Mouse (Mus musculus): Measurements from ENCODE around the gene Gpcpd1. TPM values are rescaled to one million over a fixed set of nuclear protein-coding genes. Genes with fewer than 3 reads are reported as not detected.

Gpcpd1 gene
- total and polyA plus RNA-seq, 2 experiments from 2014 or later: 37.5 to 67.9 TPM

DNA sequence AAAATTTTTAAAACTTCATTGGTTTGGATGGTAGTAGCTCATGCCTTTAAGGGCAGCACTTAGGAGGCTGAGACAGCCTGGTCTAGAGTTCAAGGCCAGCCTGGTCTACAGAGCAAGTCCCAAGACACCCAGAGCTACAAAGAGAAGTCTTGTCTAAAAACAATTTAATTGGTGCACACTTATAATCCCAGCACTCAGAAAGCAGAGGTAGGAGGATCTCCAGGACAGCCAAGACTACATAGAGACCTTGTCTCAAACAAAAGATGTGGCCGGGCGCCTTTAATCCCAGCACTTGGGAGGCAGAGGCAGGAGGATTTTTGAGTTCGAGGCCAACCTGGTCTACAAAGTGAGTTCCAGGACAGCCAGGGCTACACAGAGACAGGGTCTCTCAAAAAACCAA lies 14.9 kb downstream of the Gpcpd1 start:
- no peak overlapping the region for H3K4me3 ChIP-seq (ENCODE audit: low read depth, low read length)
- WGBS: 99% methylated on average over 3 of the region's 3 CpGs
- H3K27me3 ChIP-seq (ENCODE audit: control insufficient read depth, insufficient read depth, low read length): no peaks in the 10 kb centered on the region
- H3K9ac ChIP-seq (replicated peaks; ENCODE audit: low read depth, low read length): no peak overlapping the region
- H3K9me3 ChIP-seq (replicated peaks; ENCODE audit: control insufficient read depth, low read length): no peaks in the 10 kb centered on the region
- H3K27ac ChIP-seq (ENCODE audit: low read depth): no peak overlapping the region
- H3K4me2 ChIP-seq (ENCODE audit: low read depth, low read length): no peak overlapping the region
- peaks cover 28% of the 10 kb centered on the region for H3K36me3 ChIP-seq (replicated peaks; ENCODE audit: control insufficient read depth, insufficient read depth, low read length)
- ATAC-seq (ENCODE audit: insufficient read depth, low read depth) (no peak), DNase-seq (ENCODE audit: low spot score) (no peak)
- peaks cover 21% of the 10 kb centered on the region for H3K4me1 ChIP-seq (ENCODE audit: control insufficient read depth, insufficient read depth)
- TF ChIP-seq EP300 (IDR thresholded peaks at IDR 0.05; ENCODE audit: low read depth): no peak
- no peak for TF ChIP-seq CTCF (IDR thresholded peaks at IDR 0.05; ENCODE audit: low read depth)

DNA sequence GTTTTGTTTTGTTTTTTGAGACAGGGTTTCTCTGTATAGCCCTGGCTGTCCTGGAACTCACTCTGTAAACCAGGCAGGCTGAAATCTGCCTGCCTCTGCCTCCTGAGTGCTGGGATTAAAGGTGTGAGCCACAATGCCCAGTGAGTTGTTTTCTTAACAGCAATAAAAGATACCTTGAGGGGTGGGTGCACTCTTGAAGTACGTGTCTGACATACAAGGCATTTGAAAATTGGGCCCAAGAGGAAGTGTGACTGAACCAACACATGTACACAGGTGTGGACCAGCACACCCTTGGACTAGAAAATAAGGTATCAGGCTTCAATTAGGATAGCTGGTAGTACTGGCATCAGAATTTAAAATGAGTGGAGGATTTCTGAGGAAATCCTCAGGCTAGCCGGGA lies 16.2 kb downstream of the Gpcpd1 start:
- Histone ChIP-seq H3K36me3 (replicated peaks; ENCODE audit: control insufficient read depth, insufficient read depth, low read length) (peaks cover 40% of the 10 kb centered on the region), H3K27ac (ENCODE audit: low read depth) (no peak overlapping the region), H3K4me1 (ENCODE audit: control insufficient read depth, insufficient read depth) (peaks cover 15% of the 10 kb centered on the region), H3K9ac (replicated peaks; ENCODE audit: low read depth, low read length) (no peak overlapping the region), H3K4me2 (ENCODE audit: low read depth, low read length) (no peak overlapping the region), H3K27me3 (ENCODE audit: control insufficient read depth, insufficient read depth, low read length) (no peaks in the 10 kb centered on the region), H3K4me3 (ENCODE audit: low read depth, low read length) (no peak overlapping the region), H3K9me3 (replicated peaks; ENCODE audit: control insufficient read depth, low read length) (no peaks in the 10 kb centered on the region)
- ATAC-seq (ENCODE audit: insufficient read depth, low read depth) (no peak), DNase-seq (ENCODE audit: low spot score) (no peak)
- no peak for TF ChIP-seq EP300 (IDR thresholded peaks at IDR 0.05; ENCODE audit: low read depth)
- TF ChIP-seq CTCF (IDR thresholded peaks at IDR 0.05; ENCODE audit: low read depth): no peak
- WGBS: 92% methylated on average over 2 of the region's 2 CpGs

DNA sequence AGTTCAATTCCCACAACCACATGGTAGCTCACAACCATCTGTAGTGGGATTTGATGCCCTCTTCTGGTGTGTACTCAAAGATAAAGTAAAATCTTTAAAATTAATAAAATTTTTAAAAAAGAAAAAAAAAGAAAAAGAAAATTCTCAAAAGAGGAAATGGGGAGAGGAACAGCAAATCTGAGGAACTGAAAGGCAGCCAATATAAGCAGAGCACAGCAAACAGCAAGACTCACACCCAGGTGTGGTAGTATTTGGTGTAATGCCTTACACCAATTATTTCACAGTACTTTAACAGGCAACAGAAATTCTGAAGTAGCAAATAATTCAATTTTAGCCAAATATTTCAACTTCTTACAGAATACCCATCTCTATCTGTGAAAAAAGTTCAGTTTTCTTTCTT lies 16.7 kb downstream of the Gpcpd1 start:
- TF ChIP-seq EP300 (IDR thresholded peaks at IDR 0.05; ENCODE audit: low read depth) (no peak), CTCF (IDR thresholded peaks at IDR 0.05; ENCODE audit: low read depth) (no peak)
- H3K36me3 ChIP-seq (replicated peaks; ENCODE audit: control insufficient read depth, insufficient read depth, low read length): peaks cover 42% of the 10 kb centered on the region

DNA sequence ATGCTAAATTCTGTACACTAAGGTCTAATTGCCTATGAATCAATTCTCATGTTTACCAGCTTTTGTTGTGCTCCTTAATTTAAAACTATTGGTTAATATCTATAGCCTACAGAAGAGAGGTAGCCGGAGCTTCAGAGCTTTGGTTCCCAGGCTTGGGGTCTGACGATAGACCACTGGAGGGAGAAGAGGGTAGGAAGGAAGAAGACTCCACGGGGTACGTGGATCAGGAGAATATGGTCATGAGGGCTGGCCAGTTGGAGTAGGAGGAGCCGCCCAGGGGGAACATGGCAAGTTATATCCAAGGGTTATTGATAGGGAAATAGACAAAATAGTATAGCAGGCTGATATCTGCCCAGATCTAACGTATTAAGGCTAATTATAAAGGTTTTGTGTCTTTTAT lies 17.8 kb downstream of the Gpcpd1 start:
- no peak for ATAC-seq (ENCODE audit: insufficient read depth, low read depth)
- H3K27me3 ChIP-seq (ENCODE audit: control insufficient read depth, insufficient read depth, low read length): no peaks in the 10 kb centered on the region
- H3K9ac ChIP-seq (replicated peaks; ENCODE audit: low read depth, low read length): no peak overlapping the region
- no peak overlapping the region for H3K27ac ChIP-seq (ENCODE audit: low read depth)
- 93% methylated on average over 6 of the region's 6 CpGs for WGBS
- H3K36me3 ChIP-seq (replicated peaks; ENCODE audit: control insufficient read depth, insufficient read depth, low read length): peaks cover 52% of the 10 kb centered on the region
- no peaks in the 10 kb centered on the region for H3K4me1 ChIP-seq (ENCODE audit: control insufficient read depth, insufficient read depth)
- H3K4me3 ChIP-seq (ENCODE audit: low read depth, low read length): no peak overlapping the region
- no peak overlapping the region for H3K4me2 ChIP-seq (ENCODE audit: low read depth, low read length)
- DNase-seq (ENCODE audit: low spot score): no peak
- no peaks in the 10 kb centered on the region for H3K9me3 ChIP-seq (replicated peaks; ENCODE audit: control insufficient read depth, low read length)
- no peak for TF ChIP-seq CTCF (IDR thresholded peaks at IDR 0.05; ENCODE audit: low read depth)
- TF ChIP-seq EP300 (IDR thresholded peaks at IDR 0.05; ENCODE audit: low read depth): no peak

More for the DNA sequence above, 16.7 kb downstream of the Gpcpd1 start:
- no peak overlapping the region for H3K4me2 ChIP-seq (ENCODE audit: low read depth, low read length)
- no peak overlapping the region for H3K4me3 ChIP-seq (ENCODE audit: low read depth, low read length)
- H3K27ac ChIP-seq (ENCODE audit: low read depth): no peak overlapping the region
- ATAC-seq (ENCODE audit: insufficient read depth, low read depth) (no peak), DNase-seq (ENCODE audit: low spot score) (no peak)
- no peaks in the 10 kb centered on the region for H3K27me3 ChIP-seq (ENCODE audit: control insufficient read depth, insufficient read depth, low read length)
- no peak overlapping the region for H3K9ac ChIP-seq (replicated peaks; ENCODE audit: low read depth, low read length)
- peaks cover 11% of the 10 kb centered on the region for H3K4me1 ChIP-seq (ENCODE audit: control insufficient read depth, insufficient read depth)
- H3K9me3 ChIP-seq (replicated peaks; ENCODE audit: control insufficient read depth, low read length): no peaks in the 10 kb centered on the region

DNA sequence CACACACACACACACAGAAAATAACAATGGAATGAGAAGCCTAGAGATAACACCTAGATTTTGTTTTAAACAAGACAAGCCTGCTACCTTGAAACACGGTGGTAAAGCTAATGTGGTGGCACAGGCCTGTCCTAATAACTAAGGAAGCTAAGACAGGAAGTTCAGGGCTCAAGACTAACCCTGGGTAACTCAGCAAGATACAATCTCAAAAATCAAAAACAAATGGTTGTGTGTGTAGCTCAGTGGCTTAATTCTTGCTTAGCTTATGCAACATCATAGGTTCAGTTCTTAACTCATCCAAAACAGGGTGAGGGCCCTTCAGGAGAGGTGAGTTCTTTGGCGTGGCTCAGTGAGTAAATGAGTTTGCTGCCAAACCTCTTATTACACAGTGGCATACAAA lies 20.1 kb downstream of the Gpcpd1 start:
- Histone ChIP-seq H3K9me3 (replicated peaks; ENCODE audit: control insufficient read depth, low read length) (no peaks in the 10 kb centered on the region), H3K27ac (ENCODE audit: low read depth) (no peak overlapping the region), H3K27me3 (ENCODE audit: control insufficient read depth, insufficient read depth, low read length) (no peaks in the 10 kb centered on the region), H3K9ac (replicated peaks; ENCODE audit: low read depth, low read length) (no peak overlapping the region), H3K36me3 (replicated peaks; ENCODE audit: control insufficient read depth, insufficient read depth, low read length) (peaks cover 71% of the 10 kb centered on the region), H3K4me2 (ENCODE audit: low read depth, low read length) (no peak overlapping the region), H3K4me3 (ENCODE audit: low read depth, low read length) (no peak overlapping the region), H3K4me1 (ENCODE audit: control insufficient read depth, insufficient read depth) (no peaks in the 10 kb centered on the region)
- ATAC-seq (ENCODE audit: insufficient read depth, low read depth) (no peak), DNase-seq (ENCODE audit: low spot score) (no peak)
- TF ChIP-seq EP300 (IDR thresholded peaks at IDR 0.05; ENCODE audit: low read depth) (no peak), CTCF (IDR thresholded peaks at IDR 0.05; ENCODE audit: low read depth) (no peak)
- 79% methylated on average over 2 of the region's 2 CpGs for WGBS

DNA sequence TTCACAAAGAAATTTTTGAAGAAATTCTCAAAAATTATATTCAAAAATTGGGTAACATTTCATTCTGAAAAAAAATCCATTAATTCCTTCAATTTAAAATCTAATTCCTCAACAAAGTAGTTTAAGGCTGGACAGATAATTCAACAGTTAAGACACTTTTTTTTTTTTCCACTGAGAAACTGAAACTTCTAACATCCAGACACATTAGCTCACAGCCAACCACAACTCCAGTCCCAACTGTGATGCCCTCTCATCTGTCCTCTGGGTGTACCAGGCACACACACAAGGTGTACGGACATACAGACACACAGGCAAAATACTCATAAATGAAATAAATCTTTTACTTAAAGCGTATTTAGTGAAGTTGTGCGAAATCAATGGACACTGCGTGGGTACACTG lies 25.7 kb downstream of the Gpcpd1 start:
- peaks cover 45% of the 10 kb centered on the region for H3K36me3 ChIP-seq (replicated peaks; ENCODE audit: control insufficient read depth, insufficient read depth, low read length)
- H3K4me3 ChIP-seq (ENCODE audit: low read depth, low read length): no peak overlapping the region
- H3K27ac ChIP-seq (ENCODE audit: low read depth): no peak overlapping the region
- WGBS: 97% methylated on average over 4 of the region's 4 CpGs
- H3K4me2 ChIP-seq (ENCODE audit: low read depth, low read length): no peak overlapping the region
- H3K9ac ChIP-seq (replicated peaks; ENCODE audit: low read depth, low read length): no peak overlapping the region
- TF ChIP-seq CTCF (IDR thresholded peaks at IDR 0.05; ENCODE audit: low read depth) (no peak), EP300 (IDR thresholded peaks at IDR 0.05; ENCODE audit: low read depth) (no peak)
- no peaks in the 10 kb centered on the region for H3K27me3 ChIP-seq (ENCODE audit: control insufficient read depth, insufficient read depth, low read length)
- no peaks in the 10 kb centered on the region for H3K4me1 ChIP-seq (ENCODE audit: control insufficient read depth, insufficient read depth)
- no peak for DNase-seq (ENCODE audit: low spot score)
- no peaks in the 10 kb centered on the region for H3K9me3 ChIP-seq (replicated peaks; ENCODE audit: control insufficient read depth, low read length)
- no peak for ATAC-seq (ENCODE audit: insufficient read depth, low read depth)

Measured in heart, postnatal 0 days (tissue).